Mouse (Mus musculus): ENCODE results near the gene Kcnip4. TPM values are rescaled to one million over a fixed set of nuclear protein-coding genes. Genes with fewer than 3 reads are reported as not detected.

The Kcnip4 gene
- polyA plus RNA-seq, 1 experiment from 2014 or later: 0.15 TPM

- ATAC-seq (ENCODE audit: low read depth) (no peak), DNase-seq (no peak)
- H3K9me3 ChIP-seq (replicated peaks): no peaks in the 10 kb centered on the region
- no peaks in the 10 kb centered on the region for H3K4me1 ChIP-seq (replicated peaks)
- no peak overlapping the region for H3K9ac ChIP-seq
- no peaks in the 10 kb centered on the region for H3K36me3 ChIP-seq
- WGBS (ENCODE audit: insufficient replicate concordance): 64% methylated on average over 2 of the region's 2 CpGs
- H3K27me3 ChIP-seq: no peaks in the 10 kb centered on the region
- no peak overlapping the region for H3K27ac ChIP-seq
- no peak overlapping the region for H3K4me3 ChIP-seq (replicated peaks)
- no peak overlapping the region for H3K4me2 ChIP-seq
Observed at GRCm38 (mm10) chr5:49292421-49292820, 232.3 kb downstream of the Kcnip4 start.

GRCm38 (mm10) chr5:49291801-49292200 is 232.9 kb downstream of the Kcnip4 start:
- Histone ChIP-seq H3K4me3 (replicated peaks) (no peak overlapping the region), H3K27me3 (no peaks in the 10 kb centered on the region), H3K9me3 (replicated peaks) (no peaks in the 10 kb centered on the region), H3K4me2 (no peak overlapping the region), H3K9ac (no peak overlapping the region), H3K36me3 (no peaks in the 10 kb centered on the region), H3K27ac (no peak overlapping the region), H3K4me1 (replicated peaks) (no peaks in the 10 kb centered on the region)
- DNase-seq (no peak), ATAC-seq (ENCODE audit: low read depth) (no peak)
- 55% methylated on average over 3 of the region's 3 CpGs for WGBS (ENCODE audit: insufficient replicate concordance)

- H3K36me3 ChIP-seq: no peaks in the 10 kb centered on the region
- 25% methylated on average over 12 of the region's 12 CpGs for WGBS (ENCODE audit: insufficient replicate concordance)
- DNase-seq (no peak), ATAC-seq (ENCODE audit: low read depth) (no peak)
- H3K4me1 ChIP-seq (replicated peaks): no peaks in the 10 kb centered on the region
- H3K9ac ChIP-seq: no peak overlapping the region
- H3K4me2 ChIP-seq: no peak overlapping the region
- no peak overlapping the region for H3K4me3 ChIP-seq (replicated peaks)
- no peaks in the 10 kb centered on the region for H3K27me3 ChIP-seq
- H3K27ac ChIP-seq: no peak overlapping the region
- no peaks in the 10 kb centered on the region for H3K9me3 ChIP-seq (replicated peaks)
Observed at GRCm38 (mm10) chr5:49285455-49286135, 239.1 kb downstream of the Kcnip4 start.

- Histone ChIP-seq H3K9ac (no peak overlapping the region), H3K4me3 (replicated peaks) (no peak overlapping the region), H3K27me3 (no peaks in the 10 kb centered on the region), H3K9me3 (replicated peaks) (no peaks in the 10 kb centered on the region), H3K4me2 (no peak overlapping the region), H3K4me1 (replicated peaks) (no peaks in the 10 kb centered on the region), H3K36me3 (no peaks in the 10 kb centered on the region), H3K27ac (no peak overlapping the region)
- no peak for ATAC-seq (ENCODE audit: low read depth)
- DNase-seq: no peak
- WGBS (ENCODE audit: insufficient replicate concordance): 66% methylated on average over 6 of the region's 6 CpGs
Observed at GRCm38 (mm10) chr5:49284776-49285175, 239.9 kb downstream of the Kcnip4 start.

- 62% methylated on average over 5 of the region's 5 CpGs for WGBS (ENCODE audit: insufficient replicate concordance)
- DNase-seq (no peak), ATAC-seq (ENCODE audit: low read depth) (no peak)
- Histone ChIP-seq H3K4me1 (replicated peaks) (no peaks in the 10 kb centered on the region), H3K4me2 (no peak overlapping the region), H3K27me3 (no peaks in the 10 kb centered on the region), H3K9ac (no peak overlapping the region), H3K4me3 (replicated peaks) (no peak overlapping the region), H3K27ac (no peak overlapping the region), H3K36me3 (no peaks in the 10 kb centered on the region), H3K9me3 (replicated peaks) (no peaks in the 10 kb centered on the region)
Observed at GRCm38 (mm10) chr5:49283403-49283802, 241.3 kb downstream of the Kcnip4 start.

GRCm38 (mm10) chr5:49271864-49272263 is 252.8 kb downstream of the Kcnip4 start:
- ATAC-seq (ENCODE audit: low read depth): no peak
- Histone ChIP-seq H3K4me1 (replicated peaks) (no peaks in the 10 kb centered on the region), H3K4me3 (replicated peaks) (no peak overlapping the region), H3K9ac (no peak overlapping the region), H3K9me3 (replicated peaks) (no peaks in the 10 kb centered on the region), H3K27me3 (no peaks in the 10 kb centered on the region), H3K36me3 (no peaks in the 10 kb centered on the region), H3K27ac (no peak overlapping the region), H3K4me2 (no peak overlapping the region)
- DNase-seq: no peak

GRCm38 (mm10) chr5:49268807-49269206 is 255.9 kb downstream of the Kcnip4 start:
- Histone ChIP-seq H3K4me2 (no peak overlapping the region), H3K27ac (no peak overlapping the region), H3K9me3 (replicated peaks) (no peaks in the 10 kb centered on the region), H3K4me1 (replicated peaks) (no peaks in the 10 kb centered on the region), H3K9ac (no peak overlapping the region), H3K27me3 (no peaks in the 10 kb centered on the region), H3K36me3 (no peaks in the 10 kb centered on the region), H3K4me3 (replicated peaks) (no peak overlapping the region)
- WGBS (ENCODE audit: insufficient replicate concordance): 64% methylated on average over 8 of the region's 8 CpGs
- no peak for DNase-seq
- ATAC-seq (ENCODE audit: low read depth): no peak

- DNase-seq (no peak), ATAC-seq (ENCODE audit: low read depth) (no peak)
- Histone ChIP-seq H3K9ac (no peak overlapping the region), H3K9me3 (replicated peaks) (no peaks in the 10 kb centered on the region), H3K4me2 (no peak overlapping the region), H3K27me3 (no peaks in the 10 kb centered on the region), H3K4me1 (replicated peaks) (no peaks in the 10 kb centered on the region), H3K36me3 (no peaks in the 10 kb centered on the region), H3K27ac (no peak overlapping the region), H3K4me3 (replicated peaks) (no peak overlapping the region)
- 75% methylated on average over 4 of the region's 4 CpGs for WGBS (ENCODE audit: insufficient replicate concordance)
Observed at GRCm38 (mm10) chr5:49259356-49259755, 265.4 kb downstream of the Kcnip4 start.

GRCm38 (mm10) chr5:49256850-49257249 is 267.9 kb downstream of the Kcnip4 start:
- H3K4me2 ChIP-seq: no peak overlapping the region
- 70% methylated on average over 3 of the region's 3 CpGs for WGBS (ENCODE audit: insufficient replicate concordance)
- ATAC-seq (ENCODE audit: low read depth) (no peak), DNase-seq (no peak)
- no peak overlapping the region for H3K27ac ChIP-seq
- no peak overlapping the region for H3K9ac ChIP-seq
- H3K4me1 ChIP-seq (replicated peaks): no peaks in the 10 kb centered on the region
- no peak overlapping the region for H3K4me3 ChIP-seq (replicated peaks)
- no peaks in the 10 kb centered on the region for H3K27me3 ChIP-seq
- H3K9me3 ChIP-seq (replicated peaks): no peaks in the 10 kb centered on the region
- H3K36me3 ChIP-seq: no peaks in the 10 kb centered on the region

- H3K27me3 ChIP-seq: no peaks in the 10 kb centered on the region
- H3K9ac ChIP-seq: no peak overlapping the region
- H3K4me3 ChIP-seq (replicated peaks): no peak overlapping the region
- DNase-seq (no peak), ATAC-seq (ENCODE audit: low read depth) (no peak)
- WGBS (ENCODE audit: insufficient replicate concordance): 56% methylated on average over 4 of the region's 4 CpGs
- no peaks in the 10 kb centered on the region for H3K4me1 ChIP-seq (replicated peaks)
- H3K36me3 ChIP-seq: no peaks in the 10 kb centered on the region
- H3K4me2 ChIP-seq: no peak overlapping the region
- H3K9me3 ChIP-seq (replicated peaks): no peaks in the 10 kb centered on the region
- H3K27ac ChIP-seq: no peak overlapping the region
Observed at GRCm38 (mm10) chr5:49255983-49256382, 268.7 kb downstream of the Kcnip4 start.

GRCm38 (mm10) chr5:49247081-49247480 is 277.6 kb downstream of the Kcnip4 start:
- WGBS (ENCODE audit: insufficient replicate concordance): 51% methylated on average over 2 of the region's 2 CpGs
- Histone ChIP-seq H3K4me1 (replicated peaks) (no peaks in the 10 kb centered on the region), H3K9ac (no peak overlapping the region), H3K4me2 (no peak overlapping the region), H3K36me3 (no peaks in the 10 kb centered on the region), H3K27ac (no peak overlapping the region), H3K4me3 (replicated peaks) (no peak overlapping the region), H3K27me3 (no peaks in the 10 kb centered on the region), H3K9me3 (replicated peaks) (no peaks in the 10 kb centered on the region)
- no peak for DNase-seq
- ATAC-seq (ENCODE audit: low read depth): no peak

- Histone ChIP-seq H3K9me3 (replicated peaks) (no peaks in the 10 kb centered on the region), H3K4me2 (no peak overlapping the region), H3K4me1 (replicated peaks) (no peaks in the 10 kb centered on the region), H3K4me3 (replicated peaks) (no peak overlapping the region), H3K27ac (no peak overlapping the region), H3K27me3 (no peaks in the 10 kb centered on the region), H3K9ac (no peak overlapping the region), H3K36me3 (no peaks in the 10 kb centered on the region)
- ATAC-seq (ENCODE audit: low read depth): no peak
- WGBS (ENCODE audit: insufficient replicate concordance): 57% methylated on average over 4 of the region's 4 CpGs
- DNase-seq: no peak
Observed at GRCm38 (mm10) chr5:49244414-49244813, 280.3 kb downstream of the Kcnip4 start.

Measured in liver, embryonic 13.5 days (tissue).